Mouse (Mus musculus) ES-Bruce4 (cell line): ENCODE data around the gene Tia1. TPM values are rescaled to one million over a fixed set of nuclear protein-coding genes. Genes with fewer than 3 reads are reported as not detected.
A peak's percentile ranks its signal among the peaks of the same experiment; 100 is the strongest.

Experiments used
- H3K27ac ChIP-seq: 2 replicates; pipeline ENCODE4 v1.5.1; 2012; ENCODE audit warnings: low read length, inconsistent platforms; ENCODE audit not compliant: insufficient read depth
- H3K27me3 ChIP-seq: 2 replicates; pipeline ENCODE4 v1.6.1; 2012; ENCODE audit warnings: mild to moderate bottlenecking, low read length, inconsistent platforms; ENCODE audit not compliant: control insufficient read depth, poor library complexity, insufficient read depth, severe bottlenecking
- H3K36me3 ChIP-seq: 2 replicates; pipeline ENCODE4 v1.6.1; 2012; ENCODE audit warnings: inconsistent platforms, mild to moderate bottlenecking, low read length, moderate library complexity; ENCODE audit not compliant: control insufficient read depth, poor library complexity, insufficient read depth, severe bottlenecking
- H3K4me1 ChIP-seq: one replicate; pipeline ENCODE4 v1.8.1; 2011; ENCODE audit warnings: low read length; ENCODE audit not compliant: control insufficient read depth, insufficient read depth
- H3K4me3 ChIP-seq: 2 replicates; pipeline ENCODE4 v1.5.1; 2011; ENCODE audit warnings: low read depth, mild to moderate bottlenecking, low read length
- H3K9ac ChIP-seq: 2 replicates; pipeline ENCODE4 v1.6.1; 2012; ENCODE audit warnings: low read depth, mild to moderate bottlenecking, inconsistent platforms; ENCODE audit not compliant: poor library complexity, severe bottlenecking
- H3K9me3 ChIP-seq: replicated peaks from 2 replicates; pipeline ENCODE4 v1.6.1; 2012; ENCODE audit warnings: mild to moderate bottlenecking, low read length, inconsistent platforms; ENCODE audit not compliant: control insufficient read depth, poor library complexity, insufficient read depth, severe bottlenecking
- CTCF ChIP-seq: IDR thresholded peaks from one replicate; pipeline ENCODE4 v1.8.1; 2011; ENCODE audit warnings: low read depth, low read length
- EP300 ChIP-seq: IDR thresholded peaks from 2 replicates; pipeline ENCODE4 v1.6.1; 2011; ENCODE audit warnings: low read depth, low read length; ENCODE audit not compliant: insufficient read depth
- POLR2A ChIP-seq: IDR thresholded peaks from one replicate; pipeline ENCODE4 v1.8.1; 2011; ENCODE audit warnings: low read length; ENCODE audit not compliant: insufficient read depth
- polyA plus RNA-seq: library from polyadenylated mRNA; stranded (reverse); fragments of >200 nt; gene quantifications from 2 replicates; pipeline ENCODE4 v1.2.4, GENCODE M21; 2011; ENCODE audit warnings: low read depth; ENCODE audit not compliant: missing spikeins, insufficient read depth, insufficient read length

Gene Tia1
- polyA plus RNA-seq: 79.7 and 81.2 TPM in 2 replicates

DNA sequence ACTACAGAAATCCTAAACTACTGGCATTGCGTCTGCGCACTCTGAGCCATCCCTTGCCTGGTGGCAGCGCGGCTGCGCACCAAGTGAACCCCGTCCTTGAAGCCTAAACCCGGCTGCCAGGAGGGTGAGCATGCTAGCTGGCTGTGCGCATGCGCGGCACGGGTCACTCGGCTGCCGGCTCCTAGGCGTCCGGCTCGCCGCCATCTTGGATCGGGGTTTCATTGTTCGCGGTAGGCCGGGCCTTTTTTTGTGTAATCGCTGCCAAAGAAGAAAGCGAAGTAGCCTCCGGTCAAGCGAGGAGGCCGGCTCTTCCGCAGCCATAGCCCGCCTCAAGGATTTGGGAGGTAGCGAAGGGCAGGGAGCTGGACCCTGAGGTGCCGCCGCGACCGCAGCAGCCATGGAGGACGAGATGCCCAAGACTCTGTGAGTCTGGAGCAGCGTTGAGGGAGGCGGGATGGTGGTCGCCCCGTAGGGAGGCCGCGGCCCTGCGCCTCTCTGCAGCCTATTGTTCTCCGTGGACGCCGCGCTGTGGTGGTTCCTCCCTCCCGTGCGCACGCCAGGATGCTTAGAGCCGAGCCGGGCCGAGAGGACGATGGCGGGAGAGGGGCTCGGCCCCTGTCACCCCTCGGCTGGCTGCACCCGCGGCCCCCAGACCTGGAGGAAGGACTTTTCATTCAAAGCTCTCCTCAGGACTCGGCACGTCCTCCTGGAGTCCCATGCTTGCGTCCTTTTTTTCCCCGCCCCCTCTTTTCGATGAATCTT lies at the start of gene Tia1:
Gene Tia1 (plus strand): TSS at position 120 of the 762 bp plus-strand sequence.
- Histone ChIP-seq H3K36me3 (peaks cover 9% of the 10 kb centered on the region), H3K27me3 (no peaks in the 10 kb centered on the region), H3K9ac (peak within 1 kb of the TSS; percentile 74), H3K9me3 (no peaks in the 10 kb centered on the region), H3K4me1 (peaks cover 3% of the 10 kb centered on the region), H3K4me3 (peak within 1 kb of the TSS; percentile 81), H3K27ac (peak within 1 kb of the TSS; percentile 58)
- TF ChIP-seq EP300: no peak
- TF ChIP-seq CTCF: no peak
- no peak for TF ChIP-seq POLR2A

DNA sequence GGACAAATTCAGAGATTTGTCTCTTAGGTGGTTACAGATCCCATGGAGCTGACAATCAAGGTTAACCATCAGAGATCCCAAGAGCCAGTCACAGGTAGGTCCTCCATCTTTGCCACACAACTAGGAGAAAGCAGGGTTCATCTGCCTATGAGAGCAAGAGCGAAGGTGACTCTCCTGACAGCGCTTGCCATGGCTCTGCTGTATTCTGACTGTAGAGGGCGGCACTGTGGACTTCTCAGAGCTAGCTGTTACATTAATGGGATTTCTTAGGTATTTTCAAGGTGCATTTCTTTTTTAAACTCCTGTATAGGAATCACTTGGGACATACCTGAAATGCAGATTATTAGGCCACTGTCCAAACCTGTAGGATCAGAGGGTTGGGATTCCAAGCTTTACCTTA lies 49.1 kb upstream of the Tia1 start:
- Histone ChIP-seq H3K9me3 (no peaks in the 10 kb centered on the region), H3K27me3 (no peaks in the 10 kb centered on the region), H3K27ac (no peak overlapping the region), H3K36me3 (no peaks in the 10 kb centered on the region), H3K9ac (no peak overlapping the region), H3K4me3 (no peak overlapping the region), H3K4me1 (no peaks in the 10 kb centered on the region)
- TF ChIP-seq EP300 (no peak), CTCF (peak; percentile 42)

DNA sequence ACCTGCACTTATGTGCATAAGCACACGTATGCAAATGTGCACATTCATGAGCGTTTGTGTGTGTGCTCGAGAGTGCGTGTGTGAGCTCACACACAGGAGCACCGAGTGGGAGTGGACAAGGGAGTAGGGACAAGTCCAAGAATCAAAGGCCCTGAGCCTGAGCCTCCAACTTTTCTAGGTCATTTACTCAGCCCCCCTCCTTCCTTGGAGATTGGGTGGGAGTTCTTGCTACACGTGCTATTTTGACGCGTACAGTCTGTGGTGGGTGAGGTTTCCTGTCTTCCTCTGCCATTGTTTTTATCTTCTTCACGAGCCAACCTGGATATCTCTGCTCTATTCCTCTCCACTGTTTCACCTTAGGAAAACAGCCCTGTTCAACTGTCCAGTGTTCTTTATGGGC lies 47.1 kb upstream of the Tia1 start:
- no peak overlapping the region for H3K27ac ChIP-seq
- no peak for TF ChIP-seq CTCF
- H3K4me1 ChIP-seq: no peaks in the 10 kb centered on the region
- no peaks in the 10 kb centered on the region for H3K9me3 ChIP-seq
- no peak overlapping the region for H3K9ac ChIP-seq
- no peaks in the 10 kb centered on the region for H3K27me3 ChIP-seq
- no peaks in the 10 kb centered on the region for H3K36me3 ChIP-seq
- no peak overlapping the region for H3K4me3 ChIP-seq

DNA sequence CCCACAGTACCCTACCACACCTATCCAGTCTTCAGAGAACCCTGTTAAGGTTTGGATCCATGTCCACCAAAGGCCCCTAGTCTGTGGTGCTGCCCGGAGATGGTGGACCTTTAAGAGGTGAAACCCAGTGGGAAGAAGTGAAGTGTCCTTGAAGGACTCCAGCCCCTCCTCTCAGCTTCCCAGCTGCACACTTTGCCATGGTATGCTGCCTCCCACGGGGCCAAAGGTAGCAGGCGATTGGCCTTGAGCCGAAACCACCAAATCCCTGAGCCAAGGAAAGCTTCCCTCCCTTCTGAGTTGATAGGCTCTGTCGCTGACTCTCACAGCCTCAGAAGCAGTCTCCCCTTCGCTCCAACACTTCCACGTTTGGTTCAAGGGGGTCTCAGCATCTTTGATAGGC lies 43.3 kb upstream of the Tia1 start:
- Histone ChIP-seq H3K27me3 (no peaks in the 10 kb centered on the region), H3K9ac (no peak overlapping the region), H3K4me1 (no peaks in the 10 kb centered on the region), H3K36me3 (no peaks in the 10 kb centered on the region), H3K27ac (no peak overlapping the region), H3K4me3 (no peak overlapping the region), H3K9me3 (no peaks in the 10 kb centered on the region)
- no peak for TF ChIP-seq POLR2A
- no peak for TF ChIP-seq CTCF
- TF ChIP-seq EP300: no peak

DNA sequence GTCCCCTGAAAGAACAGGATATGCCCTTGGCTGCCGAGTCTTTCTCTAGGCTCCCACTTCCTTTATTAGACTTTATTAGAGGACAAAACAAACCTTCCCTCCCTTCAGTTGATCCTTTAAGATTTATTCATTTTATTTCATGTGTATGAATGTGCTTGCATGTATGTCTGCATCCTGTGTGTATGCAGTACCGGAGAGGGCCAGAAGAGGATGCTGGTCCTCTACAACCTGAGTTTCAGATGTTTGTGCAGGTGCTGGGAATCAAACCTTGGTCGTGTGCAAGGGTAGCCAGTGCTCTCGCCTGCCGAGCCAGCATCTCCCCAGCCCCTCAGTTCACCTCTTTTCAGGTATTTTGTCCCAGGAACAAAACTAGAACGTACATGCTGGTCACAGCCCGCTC lies 42.6 kb upstream of the Tia1 start:
- H3K9ac ChIP-seq: no peak overlapping the region
- H3K9me3 ChIP-seq: no peaks in the 10 kb centered on the region
- no peaks in the 10 kb centered on the region for H3K4me1 ChIP-seq
- H3K27ac ChIP-seq: no peak overlapping the region
- H3K36me3 ChIP-seq: no peaks in the 10 kb centered on the region
- no peaks in the 10 kb centered on the region for H3K27me3 ChIP-seq
- H3K4me3 ChIP-seq: no peak overlapping the region
- no peak for TF ChIP-seq EP300
- no peak for TF ChIP-seq POLR2A
- TF ChIP-seq CTCF: no peak

DNA sequence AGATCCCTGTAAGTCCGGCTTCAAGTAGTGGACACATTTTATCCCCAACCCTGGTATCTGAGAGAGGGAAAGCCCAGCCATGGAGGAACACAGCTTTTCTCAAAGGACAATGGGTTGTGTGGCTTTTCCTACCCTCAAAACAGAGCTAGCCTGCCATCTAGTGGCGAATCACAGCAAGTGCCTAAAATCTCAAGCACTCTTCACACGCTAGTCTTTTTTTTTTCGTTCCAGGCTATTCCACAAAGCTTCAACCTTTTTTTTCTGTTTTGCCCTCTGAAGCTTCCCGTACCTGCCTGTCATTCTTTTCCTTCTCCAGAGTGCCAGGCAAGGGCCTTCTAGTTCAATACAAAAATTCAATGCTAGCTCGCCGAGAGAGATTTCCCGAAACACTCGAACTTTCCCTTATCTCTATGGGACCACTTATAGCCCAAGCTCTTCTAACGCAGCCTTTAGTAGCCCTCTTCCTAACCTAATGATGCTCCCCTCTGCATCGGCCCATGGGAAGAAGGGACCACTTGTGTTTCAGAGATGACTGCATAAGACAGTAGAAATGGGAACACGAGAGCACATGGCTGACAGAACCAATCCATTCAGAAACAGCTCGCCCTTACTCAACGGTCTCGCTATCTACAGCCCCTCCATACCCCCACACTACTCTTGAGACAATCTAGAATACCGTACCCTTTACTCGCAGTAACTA lies 39.4 kb upstream of the Tia1 start:
- Histone ChIP-seq H3K9me3 (no peaks in the 10 kb centered on the region), H3K4me1 (no peaks in the 10 kb centered on the region), H3K27me3 (no peaks in the 10 kb centered on the region), H3K9ac (peak overlapping the region; percentile 45; the same call in 1 of the 2 replicates), H3K4me3 (peak overlapping the region; percentile 46), H3K36me3 (peaks cover 13% of the 10 kb centered on the region), H3K27ac (no peak overlapping the region)
- TF ChIP-seq POLR2A (no peak), EP300 (no peak), CTCF (peak; percentile 49)
